ENCODE assay signal across 13 mouse cellular contexts in the genomic region with DNA sequence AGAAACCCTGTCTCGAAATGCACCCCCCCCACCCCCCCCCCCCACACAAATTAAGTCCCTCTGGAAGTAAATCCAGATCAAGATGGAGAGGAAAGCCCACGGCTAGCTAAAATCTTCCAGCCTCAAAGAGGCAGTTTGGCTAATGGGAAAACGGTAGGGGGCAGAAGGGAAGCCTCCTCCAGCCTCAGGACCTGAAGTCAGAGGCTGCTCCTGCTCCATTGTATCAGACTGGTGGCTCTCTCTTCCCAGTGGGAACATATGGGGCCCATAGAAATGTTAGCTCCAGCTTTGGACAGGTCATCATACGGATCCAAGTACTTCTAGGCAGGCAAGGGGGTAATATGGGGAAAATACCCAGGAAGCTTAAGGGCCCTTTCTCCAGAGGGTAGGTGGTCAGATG. TPM values are rescaled to one million over a fixed set of nuclear protein-coding genes. Genes with fewer than 3 reads are reported as not detected.
DNase-seq lines count a peak whose midpoint lies in the region; ATAC-seq and TF ChIP-seq lines count a peak whose summit lies in the region.
"Had no signal": no experiment of that assay in that cellular context is flagged by ENCODE, and none has a peak within 500 bp of the region (broad histone marks: within the 10 kb centered on the region; RNA-seq: fewer than 3 reads in every experiment).

No protein-coding gene starts in this region.

- no peak overlapping the region for H3K9ac ChIP-seq in hindbrain, embryonic 13.5 days
- H3K9ac ChIP-seq in midbrain, embryonic 13.5 days (replicated peaks), result peak overlapping the region; percentile 32
- no peak overlapping the region for H3K9ac ChIP-seq in midbrain, embryonic 15.5 days
- H3K9ac ChIP-seq: hindbrain, embryonic 12.5 days; limb, embryonic 12.5 days had no signal

- no peaks in the 10 kb centered on the region for H3K9me3 ChIP-seq in hindbrain, embryonic 10.5 days
- no peaks in the 10 kb centered on the region for H3K9me3 ChIP-seq in hindbrain, embryonic 13.5 days
- no peaks in the 10 kb centered on the region for H3K9me3 ChIP-seq in midbrain, embryonic 13.5 days
- no peaks in the 10 kb centered on the region for H3K9me3 ChIP-seq in midbrain, embryonic 15.5 days
- H3K9me3 ChIP-seq: hindbrain, embryonic 12.5 days; limb, embryonic 12.5 days had no signal

- H3K4me3 ChIP-seq in cerebellum, adult 2 months (replicated peaks; ENCODE audit: insufficient read depth, low read depth, low read length), result no peak overlapping the region
- H3K4me3 ChIP-seq in hindbrain, embryonic 10.5 days, result peak overlapping the region; percentile 20; the same call in 1 of the 2 replicates
- no peak overlapping the region for H3K4me3 ChIP-seq in hindbrain, embryonic 13.5 days
- H3K4me3 ChIP-seq in midbrain, embryonic 13.5 days (replicated peaks), result no peak overlapping the region
- no peak overlapping the region for H3K4me3 ChIP-seq in midbrain, embryonic 15.5 days
- H3K4me3 ChIP-seq: hindbrain, embryonic 12.5 days had no signal

- H3K36me3 ChIP-seq in hindbrain, embryonic 10.5 days, result peaks cover 79% of the 10 kb centered on the region
- H3K36me3 ChIP-seq in hindbrain, embryonic 13.5 days, result peaks cover 33% of the 10 kb centered on the region
- H3K36me3 ChIP-seq in midbrain, embryonic 13.5 days, result peaks cover 39% of the 10 kb centered on the region
- H3K36me3 ChIP-seq in midbrain, embryonic 15.5 days (replicated peaks), result peaks cover 6% of the 10 kb centered on the region; the same call in 1 of the 2 replicates

- ATAC-seq in hindbrain, embryonic 13.5 days (ENCODE audit: low FRiP score), result no peak
- no peak for ATAC-seq in midbrain, embryonic 13.5 days
- ATAC-seq in midbrain, embryonic 15.5 days (replicated peaks), result no peak
- ATAC-seq: intestine, postnatal 0 days had no signal

- H3K27ac ChIP-seq in cerebellum, adult 2 months (ENCODE audit: insufficient read depth, low read length), result peak overlapping the region; percentile 48; the same call in 1 of the 2 replicates
- peak overlapping the region; percentile 75 for H3K27ac ChIP-seq in hindbrain, embryonic 10.5 days
- no peak overlapping the region for H3K27ac ChIP-seq in hindbrain, embryonic 13.5 days
- H3K27ac ChIP-seq in midbrain, embryonic 13.5 days, result no peak overlapping the region
- H3K27ac ChIP-seq in midbrain, embryonic 15.5 days, result no peak overlapping the region
- H3K27ac ChIP-seq: limb, embryonic 12.5 days had no signal

- H3K4me2 ChIP-seq in hindbrain, embryonic 13.5 days, result no peak overlapping the region
- no peak overlapping the region for H3K4me2 ChIP-seq in midbrain, embryonic 13.5 days (replicated peaks)
- no peak overlapping the region for H3K4me2 ChIP-seq in midbrain, embryonic 15.5 days
- H3K4me2 ChIP-seq: hindbrain, embryonic 12.5 days; limb, embryonic 12.5 days had no signal

- no peak for DNase-seq in cerebellum, adult 2 months
- no peak for DNase-seq in cerebellum, postnatal 36 days
- no peak for DNase-seq in hindbrain, embryonic 10.5 days (ENCODE audit: low spot score)
- no peak for DNase-seq in spleen, postnatal 10 days (ENCODE audit: low spot score in 2 of 2)
- DNase-seq in urinary bladder, postnatal 4 days (ENCODE audit: low spot score in 2 of 2), result no peak
- DNase-seq: adrenal gland, adult 8-10 months; kidney, postnatal 10 days had no signal

- no peak for TF ChIP-seq POLR2A in cerebellum, adult 2 months (IDR thresholded peaks at IDR 0.05; ENCODE audit: borderline replicate concordance, insufficient read depth, low read length)

- H3K27me3 ChIP-seq in cerebellum, adult 2 months (ENCODE audit: control insufficient read depth, insufficient read depth, low read length), result no peaks in the 10 kb centered on the region
- no peaks in the 10 kb centered on the region for H3K27me3 ChIP-seq in hindbrain, embryonic 10.5 days (ENCODE audit: insufficient read depth, poor library complexity, severe bottlenecking)
- H3K27me3 ChIP-seq in hindbrain, embryonic 13.5 days, result no peaks in the 10 kb centered on the region
- H3K27me3 ChIP-seq in midbrain, embryonic 13.5 days, result no peaks in the 10 kb centered on the region
- no peaks in the 10 kb centered on the region for H3K27me3 ChIP-seq in midbrain, embryonic 15.5 days (replicated peaks)
- H3K27me3 ChIP-seq: hindbrain, embryonic 12.5 days; limb, embryonic 12.5 days had no signal

- TF ChIP-seq CTCF in cerebellum, adult 2 months (IDR thresholded peaks at IDR 0.05; ENCODE audit: borderline replicate concordance, insufficient read depth, low read depth, low read length), result no peak

- H3K4me1 ChIP-seq in cerebellum, adult 2 months (ENCODE audit: control insufficient read depth, insufficient read depth, low read length), result peaks cover 37% of the 10 kb centered on the region
- H3K4me1 ChIP-seq in hindbrain, embryonic 10.5 days (replicated peaks), result peaks cover 32% of the 10 kb centered on the region
- peaks cover 37% of the 10 kb centered on the region for H3K4me1 ChIP-seq in hindbrain, embryonic 13.5 days (replicated peaks)
- H3K4me1 ChIP-seq in midbrain, embryonic 13.5 days (replicated peaks), result peaks cover 29% of the 10 kb centered on the region
- peaks cover 19% of the 10 kb centered on the region for H3K4me1 ChIP-seq in midbrain, embryonic 15.5 days

- 27% methylated on average over 4 of the region's 4 CpGs for WGBS in cerebellum, adult 2 months
- whole genome bisulfite sequencing in hindbrain, embryonic 10.5 days, result 56% methylated on average over 4 of the region's 4 CpGs
- 66% methylated on average over 4 of the region's 4 CpGs for WGBS in hindbrain, embryonic 13.5 days
- WGBS in midbrain, embryonic 13.5 days, result 47% methylated on average over 4 of the region's 4 CpGs
- WGBS in midbrain, embryonic 15.5 days, result 48% methylated on average over 4 of the region's 4 CpGs

RNA-seq across cellular contexts. Expression of a gene that starts 25.4 kb away (rescaled TPM):
- polyA plus RNA-seq in cerebellum, adult 2 months (2012; rRNA removed), result 150 and 157 TPM in 2 replicates
- polyA plus RNA-seq in hindbrain, embryonic 10.5 days (2016; fragmentation: Nextera tagmentation; extraction: Ambion mirVana), result 15.1 and 18.7 TPM in 2 replicates
- 24.6 and 25.7 TPM in 2 replicates for polyA plus RNA-seq in hindbrain, embryonic 13.5 days (2015; fragmentation: Nextera tagmentation; extraction: Ambion mirVana)
- polyA plus RNA-seq in midbrain, embryonic 13.5 days (2015; fragmentation: Nextera tagmentation; extraction: Ambion mirVana), result 21.0 and 26.1 TPM in 2 replicates
- 38.4 and 39.4 TPM in 2 replicates for polyA plus RNA-seq in midbrain, embryonic 15.5 days (2015; fragmentation: Nextera tagmentation; extraction: Ambion mirVana)

RNA-seq across cellular contexts. Expression of a gene that starts 49.7 kb away (rescaled TPM):
- 2.9 and 3.3 TPM in 2 replicates for polyA plus RNA-seq in cerebellum, adult 2 months (2012; rRNA removed)
- 42.3 and 44.4 TPM in 2 replicates for polyA plus RNA-seq in hindbrain, embryonic 10.5 days (2016; fragmentation: Nextera tagmentation; extraction: Ambion mirVana)
- 17.6 and 22.5 TPM in 2 replicates for polyA plus RNA-seq in hindbrain, embryonic 13.5 days (2015; fragmentation: Nextera tagmentation; extraction: Ambion mirVana)
- polyA plus RNA-seq in midbrain, embryonic 13.5 days (2015; fragmentation: Nextera tagmentation; extraction: Ambion mirVana), result 53.5 and 56.3 TPM in 2 replicates
- 26.1 and 27.9 TPM in 2 replicates for polyA plus RNA-seq in midbrain, embryonic 15.5 days (2015; fragmentation: Nextera tagmentation; extraction: Ambion mirVana)

RNA-seq across cellular contexts. Expression of a gene that starts 51.7 kb away (rescaled TPM):
- 32.6 and 36.5 TPM in 2 replicates for polyA plus RNA-seq in cerebellum, adult 2 months (2012; rRNA removed)
- polyA plus RNA-seq in hindbrain, embryonic 10.5 days (2016; fragmentation: Nextera tagmentation; extraction: Ambion mirVana), result 10.6 and 12.3 TPM in 2 replicates
- 10.0 and 10.3 TPM in 2 replicates for polyA plus RNA-seq in hindbrain, embryonic 13.5 days (2015; fragmentation: Nextera tagmentation; extraction: Ambion mirVana)
- polyA plus RNA-seq in midbrain, embryonic 13.5 days (2015; fragmentation: Nextera tagmentation; extraction: Ambion mirVana), result 10.9 and 12.9 TPM in 2 replicates
- polyA plus RNA-seq in midbrain, embryonic 15.5 days (2015; fragmentation: Nextera tagmentation; extraction: Ambion mirVana), result 12.1 and 12.4 TPM in 2 replicates

Comparison
In these comparisons a context has a peak if more than half of its experiments do, and no peak if none do; other contexts are left out.
1. H3K27ac ChIP-seq: peak in cerebellum, adult 2 months (single experiment) and hindbrain, embryonic 10.5 days (single experiment); none in hindbrain, embryonic 13.5 days (single experiment), midbrain, embryonic 13.5 days (single experiment) and midbrain, embryonic 15.5 days (single experiment).